Mouse (Mus musculus) small intestine, adult 2 months (tissue): Measurements from ENCODE around the gene Lyplal1. TPM values are rescaled to one million over a fixed set of nuclear protein-coding genes. Genes with fewer than 3 reads are reported as not detected.

Source experiments
- H3K27ac ChIP-seq: fragments of 200-500 bp; 2 replicates; pipeline ENCODE4 v1.5.1; 2012; ENCODE audit warnings: low read depth, low read length, control low read depth, inconsistent platforms; ENCODE audit not compliant: insufficient read depth
- H3K27me3 ChIP-seq: fragments of 200-500 bp; 2 replicates; pipeline ENCODE4 v1.6.1; 2012; ENCODE audit warnings: mild to moderate bottlenecking, moderate library complexity, low read length, inconsistent platforms; ENCODE audit not compliant: control insufficient read depth, insufficient read depth
- H3K36me3 ChIP-seq: fragments of 200-500 bp; 2 replicates; pipeline ENCODE4 v1.6.1; 2012; ENCODE audit warnings: mild to moderate bottlenecking, low read length, control low read depth, inconsistent platforms; ENCODE audit not compliant: control insufficient read depth, insufficient read depth
- H3K4me1 ChIP-seq: fragments of 200-500 bp; 2 replicates; pipeline ENCODE4 v1.6.1; 2012; ENCODE audit warnings: low read length, inconsistent platforms, mixed read lengths; ENCODE audit not compliant: control insufficient read depth, insufficient read depth, insufficient read length
- H3K4me3 ChIP-seq: fragments of 200-500 bp; 2 replicates; pipeline ENCODE4 v1.5.1; 2012; ENCODE audit warnings: low read depth, mild to moderate bottlenecking, control low read depth, inconsistent platforms, low read length, moderate library complexity
- CTCF ChIP-seq: fragments of 200-500 bp; IDR thresholded peaks from 2 replicates; pipeline ENCODE4 v1.5.1; 2012; ENCODE audit warnings: low read depth, mild to moderate bottlenecking, control low read depth, inconsistent platforms, low read length, moderate library complexity, mixed read lengths; ENCODE audit not compliant: insufficient replicate concordance, insufficient read length; ENCODE audit errors: extremely low read depth
- POLR2A ChIP-seq: fragments of 200-500 bp; IDR thresholded peaks from 2 replicates; pipeline ENCODE4 v1.6.1; 2012; ENCODE audit warnings: low read depth, mild to moderate bottlenecking, control low read depth, inconsistent platforms, low read length, moderate library complexity
- WGBS: fragments of 180-500 bp; shearing (Covaris S2); methylation state at CpG from one replicate; pipeline ENCODE4 v1.1.7; 2018; 5-methylcytosine and 5-hydroxymethylcytosine counted together
- polyA plus RNA-seq: library from polyadenylated mRNA; depleted of rRNA; stranded (reverse); fragments of >200 nt; gene quantifications from 2 replicates; pipeline ENCODE4 v1.2.3, GENCODE M21; 2012

The Lyplal1 gene
- polyA plus RNA-seq, 1 experiment = 2.9 TPM

DNA sequence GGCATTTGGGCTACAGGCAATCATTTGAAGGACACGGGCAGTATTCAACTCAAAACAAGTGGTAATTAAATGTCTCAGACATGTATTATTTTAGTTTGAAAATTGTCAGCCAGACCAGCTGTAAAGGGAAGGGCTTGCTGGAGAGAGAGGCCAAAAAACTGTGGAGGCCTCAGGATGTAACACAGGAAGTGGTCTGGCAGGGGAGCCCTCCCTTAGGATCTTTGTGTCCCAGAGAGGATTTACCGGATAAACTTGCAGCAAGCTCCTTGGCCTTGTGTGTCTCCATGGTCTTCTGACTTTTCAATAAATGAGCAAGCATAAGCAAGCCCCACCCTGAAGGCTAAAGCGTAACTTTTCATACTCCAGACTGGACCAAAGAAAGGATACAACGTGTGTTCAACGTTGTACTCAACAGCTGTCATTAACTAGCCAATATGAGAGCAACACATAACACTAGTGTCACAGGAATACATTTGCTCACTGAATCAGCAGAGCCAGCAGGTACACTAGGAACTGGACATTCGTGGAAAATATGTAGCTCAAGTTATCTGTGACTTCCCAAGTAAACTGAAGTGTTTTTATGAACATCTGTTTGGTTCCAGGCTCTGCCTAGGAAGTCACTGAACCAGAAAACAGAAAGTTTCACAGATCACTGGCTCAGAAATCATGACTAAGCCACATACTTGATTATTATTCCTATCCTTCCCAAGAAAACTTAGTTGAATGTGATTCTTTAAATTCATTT lies 19.7 kb upstream of the Lyplal1 start:
- H3K27me3 ChIP-seq = no peaks in the 10 kb centered on the region
- H3K4me1 ChIP-seq = no peaks in the 10 kb centered on the region
- no peaks in the 10 kb centered on the region for H3K36me3 ChIP-seq
- TF ChIP-seq POLR2A = no peak
- no peak for TF ChIP-seq CTCF
- H3K27ac ChIP-seq = no peak overlapping the region
- WGBS = 69% methylated on average over 6 of the region's 6 CpGs
- no peak overlapping the region for H3K4me3 ChIP-seq

- Histone ChIP-seq H3K27me3 (no peaks in the 10 kb centered on the region), H3K4me1 (no peaks in the 10 kb centered on the region), H3K36me3 (no peaks in the 10 kb centered on the region), H3K4me3 (no peak overlapping the region), H3K27ac (no peak overlapping the region)
- WGBS = 86% methylated on average over 3 of the region's 3 CpGs
- TF ChIP-seq POLR2A (no peak), CTCF (no peak)
These were observed 14.4 kb upstream of the Lyplal1 start for GRCm38 (mm10) chr1:186131465-186131864.

DNA sequence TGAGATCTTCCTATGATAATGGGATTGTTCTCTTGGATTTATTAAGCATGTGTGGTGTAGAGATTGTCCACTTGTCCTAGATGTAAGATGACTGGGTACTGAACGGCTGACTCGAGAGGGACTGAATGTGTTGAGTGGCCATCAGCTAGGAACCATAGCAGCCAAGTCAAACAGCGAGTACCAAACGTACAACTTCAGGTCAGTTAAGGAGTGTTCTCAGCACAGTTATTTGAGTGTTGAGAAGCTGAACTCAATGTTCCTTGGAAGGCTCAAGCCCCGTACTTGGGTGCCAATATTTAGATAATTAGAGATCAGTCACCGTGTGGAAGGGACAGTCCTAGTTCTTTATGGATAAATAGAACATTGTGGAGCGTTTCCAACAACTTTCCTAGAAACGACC lies 11.8 kb upstream of the Lyplal1 start:
- no peaks in the 10 kb centered on the region for H3K4me1 ChIP-seq
- 78% methylated on average over 8 of the region's 8 CpGs for WGBS
- H3K36me3 ChIP-seq = no peaks in the 10 kb centered on the region
- no peak overlapping the region for H3K4me3 ChIP-seq
- no peak overlapping the region for H3K27ac ChIP-seq
- H3K27me3 ChIP-seq = no peaks in the 10 kb centered on the region
- TF ChIP-seq POLR2A (no peak), CTCF (no peak)

- Histone ChIP-seq H3K27ac (no peak overlapping the region), H3K36me3 (no peaks in the 10 kb centered on the region), H3K4me1 (no peaks in the 10 kb centered on the region), H3K27me3 (no peaks in the 10 kb centered on the region), H3K4me3 (no peak overlapping the region)
- WGBS = 84% methylated on average over 6 of the region's 6 CpGs
- TF ChIP-seq POLR2A (no peak), CTCF (no peak)
These were observed 9.3 kb upstream of the Lyplal1 start for GRCm38 (mm10) chr1:186126313-186126862.

GRCm38 (mm10) chr1:186123690-186124089 lies 6.6 kb upstream of the Lyplal1 start:
- no peaks in the 10 kb centered on the region for H3K27me3 ChIP-seq
- H3K4me3 ChIP-seq = no peak overlapping the region
- TF ChIP-seq POLR2A = no peak
- no peak for TF ChIP-seq CTCF
- H3K27ac ChIP-seq = no peak overlapping the region
- H3K4me1 ChIP-seq = no peaks in the 10 kb centered on the region
- H3K36me3 ChIP-seq = no peaks in the 10 kb centered on the region

- Histone ChIP-seq H3K27ac (no peak overlapping the region), H3K27me3 (no peaks in the 10 kb centered on the region), H3K4me3 (no peak overlapping the region), H3K4me1 (peaks cover 3% of the 10 kb centered on the region; the same call in 1 of the 2 replicates), H3K36me3 (no peaks in the 10 kb centered on the region)
- TF ChIP-seq CTCF = no peak
- TF ChIP-seq POLR2A = no peak
- WGBS = 56% methylated on average over 5 of the region's 5 CpGs
These were observed 2.7 kb upstream of the Lyplal1 start for GRCm38 (mm10) chr1:186119856-186120255.

- WGBS = 73% methylated on average over 7 of the region's 7 CpGs
- H3K4me3 ChIP-seq = no peak overlapping the region
- H3K27me3 ChIP-seq = no peaks in the 10 kb centered on the region
- peaks cover 3% of the 10 kb centered on the region; the same call in 1 of the 2 replicates for H3K4me1 ChIP-seq
- H3K27ac ChIP-seq = no peak overlapping the region
- H3K36me3 ChIP-seq = no peaks in the 10 kb centered on the region
- TF ChIP-seq POLR2A (no peak), CTCF (no peak)
These were observed 967 bp downstream of the Lyplal1 start for GRCm38 (mm10) chr1:186116086-186116600.

DNA sequence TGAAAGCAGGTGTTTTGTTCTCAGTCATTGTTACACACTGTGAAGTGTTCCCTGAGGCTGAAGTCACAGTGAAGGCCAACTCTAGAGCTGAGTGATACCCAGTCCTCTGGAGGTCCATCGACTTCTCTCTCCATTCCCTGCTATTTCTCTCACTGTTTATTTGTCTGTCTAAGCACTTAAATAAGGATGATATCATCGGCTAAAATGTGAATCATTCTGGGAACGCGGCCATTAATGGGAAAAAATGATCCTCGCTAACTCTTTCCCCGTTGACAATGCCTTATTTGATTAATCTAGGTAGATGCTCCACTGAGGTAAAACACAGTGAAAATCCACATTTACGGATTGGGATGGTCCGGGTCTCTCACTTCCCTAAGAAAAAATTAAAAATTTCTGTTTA lies 14.8 kb downstream of the Lyplal1 start:
- Histone ChIP-seq H3K36me3 (no peaks in the 10 kb centered on the region), H3K4me1 (no peaks in the 10 kb centered on the region), H3K4me3 (no peak overlapping the region), H3K27ac (no peak overlapping the region), H3K27me3 (no peaks in the 10 kb centered on the region)
- 76% methylated on average over 8 of the region's 8 CpGs for WGBS
- no peak for TF ChIP-seq CTCF
- no peak for TF ChIP-seq POLR2A
